Mouse (Mus musculus): ENCODE measurements around the gene Uba1. TPM values are rescaled to one million over a fixed set of nuclear protein-coding genes. Genes with fewer than 3 reads are reported as not detected.
A peak's percentile ranks its signal among the peaks of the same experiment; 100 is the strongest.

Uba1 gene
- total RNA-seq (2015) = 158 and 174 TPM in 2 replicates
- total RNA-seq (2017) = 151 and 156 TPM in 2 replicates

DNA sequence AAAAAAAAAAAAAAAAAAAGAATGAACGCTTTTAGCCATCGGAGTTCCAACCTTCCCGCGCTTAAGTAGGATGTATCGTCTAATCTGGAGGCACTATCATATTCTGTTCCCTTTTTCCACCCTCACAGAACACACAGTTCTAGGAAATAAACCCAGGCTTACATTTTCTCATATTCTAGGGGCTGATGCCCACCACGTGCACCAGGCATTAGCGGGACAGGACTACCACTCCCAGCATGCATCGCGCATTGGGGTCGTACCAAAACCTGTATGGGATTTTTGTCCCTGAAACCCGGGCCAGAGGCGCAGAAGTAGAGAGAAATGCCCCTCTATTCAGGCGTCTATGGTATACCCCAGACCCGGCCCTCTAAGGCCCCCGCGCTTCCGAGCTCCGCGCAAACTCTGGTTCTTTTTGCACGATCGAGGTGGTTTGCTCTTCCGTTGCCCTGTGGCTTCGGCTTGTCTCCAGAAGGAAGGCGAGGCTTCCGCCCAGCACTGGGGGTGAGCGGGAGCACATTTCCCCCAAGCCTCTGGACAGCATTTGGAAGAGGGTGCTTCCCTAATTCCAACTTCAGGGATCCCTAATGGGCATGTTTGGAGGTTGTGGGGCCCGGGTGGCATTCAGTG lies at the start of gene Uba1:
Gene Uba1 (plus strand): TSS at position 301 of the 627 bp plus-strand sequence.
- peak; percentile 84 for ATAC-seq (replicated peaks; ENCODE audit: poor library complexity)

DNA sequence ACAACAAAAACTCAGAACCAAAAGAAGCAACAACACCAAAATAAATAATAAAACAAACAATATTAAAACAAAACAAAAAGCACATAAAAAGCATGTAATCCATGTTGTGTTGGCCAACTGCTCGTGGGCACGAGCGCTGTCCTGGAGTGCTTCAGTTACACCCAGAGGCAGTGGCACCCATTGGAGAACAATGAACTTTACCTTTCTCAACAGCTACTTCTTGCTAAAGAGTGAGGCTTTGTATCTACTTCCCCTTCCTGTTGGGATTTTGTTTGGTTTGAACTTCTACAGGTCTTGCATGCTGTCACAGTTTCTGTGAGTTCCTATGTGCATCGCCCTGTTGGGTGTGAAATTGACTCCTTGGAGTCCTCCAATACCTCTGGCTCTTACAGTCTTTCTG lies 49.6 kb upstream of the Uba1 start:
- peak; percentile 58 for ATAC-seq (replicated peaks; ENCODE audit: poor library complexity)

DNA sequence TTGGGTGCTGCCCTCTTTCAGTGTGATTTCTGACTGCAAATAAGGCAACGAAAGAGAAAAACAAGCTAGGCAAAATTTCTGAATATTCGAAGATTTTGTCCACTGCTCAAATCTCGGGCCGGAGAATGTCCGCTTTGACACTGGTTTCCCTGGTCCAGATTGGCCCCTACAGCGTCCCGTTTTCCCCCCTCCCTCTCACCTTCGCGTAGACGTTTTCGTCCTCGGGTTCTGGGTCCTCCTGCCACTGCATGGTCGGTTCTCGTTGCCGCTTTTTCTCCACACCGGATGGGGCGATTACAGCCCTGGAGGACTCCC lies 41.3 kb upstream of the Uba1 start:
- peak; percentile 26 for ATAC-seq (replicated peaks; ENCODE audit: poor library complexity)

DNA sequence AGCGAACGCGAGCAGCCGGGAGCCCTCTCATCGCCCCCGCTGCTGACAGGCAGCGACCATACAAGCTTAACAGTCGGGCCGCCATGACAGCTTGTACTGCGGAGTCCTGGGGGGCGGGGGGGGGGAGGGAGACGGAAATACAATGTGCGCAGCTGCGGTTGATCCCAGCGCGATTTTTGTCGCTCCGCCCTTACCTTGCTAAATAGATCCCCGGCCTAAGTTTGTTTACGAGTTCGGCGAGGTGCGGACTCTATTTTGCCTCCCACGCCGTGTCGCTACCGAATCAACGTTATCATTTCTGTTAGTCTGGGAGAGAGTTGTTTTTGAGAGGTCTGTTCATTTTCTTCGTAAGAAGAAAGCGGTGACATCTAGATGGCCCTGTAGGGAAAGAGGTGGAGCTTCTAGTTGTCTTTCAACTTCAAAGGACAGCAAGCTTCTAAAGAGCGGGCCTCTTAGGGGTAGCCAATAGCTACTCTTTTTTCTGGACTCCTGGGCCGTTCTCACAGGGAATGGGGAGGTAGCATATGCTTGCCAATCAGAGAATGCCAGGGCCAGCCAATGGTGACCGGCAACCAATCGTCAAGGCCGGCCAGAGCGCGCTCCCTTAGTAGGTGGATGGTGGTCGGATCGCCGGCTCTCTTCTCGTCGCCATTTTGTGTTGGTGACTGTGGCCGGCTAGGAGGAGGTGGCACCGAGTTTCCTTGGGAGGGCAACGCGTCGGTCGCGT lies 40.8 kb upstream of the Uba1 start, which contains the start of the genes Rbm10 and Ndufb11:
Gene Rbm10 (plus strand): TSS at position 328 of the 727 bp plus-strand sequence.
Gene Ndufb11 (minus strand): TSS at position 444 of the 727 bp plus-strand sequence.
- peak; percentile 94 for ATAC-seq (replicated peaks; ENCODE audit: poor library complexity)

- ATAC-seq (replicated peaks; ENCODE audit: poor library complexity) = peak; percentile 16; the same call in 1 of the 2 replicates
Observed at GRCm38 (mm10) chrX:20617903-20618399, 40.2 kb upstream of the Uba1 start.

- no peak for ATAC-seq (replicated peaks; ENCODE audit: poor library complexity)
Observed at GRCm38 (mm10) chrX:20638141-20638540, 20.0 kb upstream of the Uba1 start.

GRCm38 (mm10) chrX:20644780-20645179 lies 13.3 kb upstream of the Uba1 start:
- ATAC-seq (replicated peaks; ENCODE audit: poor library complexity) = no peak

DNA sequence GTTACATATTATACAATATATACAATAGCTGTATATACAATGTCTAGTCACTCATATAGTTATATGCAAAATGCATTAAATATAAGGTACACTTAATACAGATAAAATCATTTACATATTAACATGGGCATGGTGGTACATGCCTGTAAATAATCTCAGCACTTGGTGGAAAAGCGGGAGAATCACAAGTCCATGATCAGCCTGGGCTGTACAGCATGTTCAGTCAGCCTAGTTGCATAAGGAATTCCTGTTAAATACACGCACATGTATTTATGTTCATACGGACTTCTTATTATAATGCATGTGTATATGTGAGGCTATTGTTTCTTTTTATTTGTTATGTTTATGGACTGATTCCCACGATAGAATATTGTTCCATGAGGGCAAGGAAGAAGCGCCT lies 533 bp upstream of the Uba1 start:
- no peak for ATAC-seq (replicated peaks; ENCODE audit: poor library complexity)

DNA sequence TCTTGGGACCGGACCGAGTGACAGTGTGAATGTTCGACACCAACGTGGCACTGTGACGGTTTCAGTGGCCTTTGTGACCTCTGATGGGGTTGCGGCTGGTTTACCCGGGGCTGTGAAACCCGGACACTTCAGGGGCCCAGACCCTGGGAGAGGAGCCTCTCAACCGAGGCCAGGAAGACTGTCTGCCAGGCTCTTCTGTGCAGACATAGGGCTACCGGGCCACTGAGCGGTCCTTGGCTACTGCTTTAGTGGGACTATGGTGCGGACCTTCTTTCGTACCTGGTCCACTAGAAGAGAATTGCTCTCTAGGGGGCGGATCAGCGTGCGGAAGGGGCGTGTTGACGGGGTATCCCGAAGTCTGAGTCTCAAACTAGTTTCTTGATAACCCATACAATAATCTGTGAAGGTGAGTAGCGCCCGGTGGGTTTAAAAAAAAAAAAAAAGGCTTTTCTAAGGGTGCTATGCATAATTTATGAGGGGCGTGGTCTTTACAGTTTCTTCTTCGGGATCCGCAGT lies 823 bp downstream of the Uba1 start:
- peak; percentile 10; the same call in 1 of the 2 replicates for ATAC-seq (replicated peaks; ENCODE audit: poor library complexity)

GRCm38 (mm10) chrX:20662317-20662715 lies 4.2 kb downstream of the Uba1 start:
- ATAC-seq (replicated peaks; ENCODE audit: poor library complexity) = no peak

DNA sequence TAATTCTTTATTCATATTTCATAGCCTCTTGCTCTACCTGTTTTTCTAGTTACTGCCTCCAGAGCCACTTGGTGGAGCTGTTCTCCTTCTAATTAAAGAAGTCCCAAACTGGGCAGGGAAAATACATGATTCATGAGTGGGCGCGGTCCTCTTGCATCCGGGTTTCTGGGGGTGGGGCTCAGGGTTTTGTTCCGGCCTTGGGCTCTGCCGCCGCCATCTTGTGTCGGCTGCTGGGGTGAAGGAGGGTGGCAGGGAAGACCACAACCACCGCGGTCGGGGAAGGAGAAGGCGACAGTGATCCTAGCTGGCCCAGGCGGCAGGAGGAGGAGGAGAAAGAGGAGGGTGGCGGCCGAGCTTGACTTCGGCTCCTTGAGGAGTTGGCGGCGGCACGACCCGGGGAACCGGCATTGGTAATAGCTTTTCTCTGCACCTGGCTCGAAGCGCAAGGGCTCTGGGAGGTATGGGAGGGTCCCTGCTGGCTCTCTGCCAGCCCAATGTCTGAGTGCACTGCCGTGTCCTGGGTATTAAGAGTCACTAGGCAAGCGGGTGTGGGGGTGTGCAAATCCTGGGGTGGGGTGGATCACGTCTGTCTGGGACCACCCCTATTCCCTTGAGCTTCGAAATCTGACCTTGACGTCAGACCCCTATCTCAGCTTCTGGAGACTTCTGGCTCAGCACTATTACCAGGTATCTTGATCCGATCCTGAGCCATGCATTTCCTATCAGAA lies 4.8 kb downstream of the Uba1 start:
- peak; percentile 70 for ATAC-seq (replicated peaks; ENCODE audit: poor library complexity)

GRCm38 (mm10) chrX:20663444-20663790 lies 5.3 kb downstream of the Uba1 start:
- no peak for ATAC-seq (replicated peaks; ENCODE audit: poor library complexity)

GRCm38 (mm10) chrX:20687519-20688067 lies 29.5 kb downstream of the Uba1 start, which contains the start of gene Cdk16:
Gene Cdk16 (plus strand): TSS chrX:20687954.
- peak; percentile 85 for ATAC-seq (replicated peaks; ENCODE audit: poor library complexity)

- ATAC-seq (replicated peaks; ENCODE audit: poor library complexity) = peak; percentile 72
Observed at GRCm38 (mm10) chrX:20688068-20688547, 30.0 kb downstream of the Uba1 start.

GRCm38 (mm10) chrX:20688615-20689014 lies 30.5 kb downstream of the Uba1 start:
- peak; percentile 23 for ATAC-seq (replicated peaks; ENCODE audit: poor library complexity)

- no peak for ATAC-seq (replicated peaks; ENCODE audit: poor library complexity)
Observed at GRCm38 (mm10) chrX:20691566-20691965, 33.4 kb downstream of the Uba1 start.

DNA sequence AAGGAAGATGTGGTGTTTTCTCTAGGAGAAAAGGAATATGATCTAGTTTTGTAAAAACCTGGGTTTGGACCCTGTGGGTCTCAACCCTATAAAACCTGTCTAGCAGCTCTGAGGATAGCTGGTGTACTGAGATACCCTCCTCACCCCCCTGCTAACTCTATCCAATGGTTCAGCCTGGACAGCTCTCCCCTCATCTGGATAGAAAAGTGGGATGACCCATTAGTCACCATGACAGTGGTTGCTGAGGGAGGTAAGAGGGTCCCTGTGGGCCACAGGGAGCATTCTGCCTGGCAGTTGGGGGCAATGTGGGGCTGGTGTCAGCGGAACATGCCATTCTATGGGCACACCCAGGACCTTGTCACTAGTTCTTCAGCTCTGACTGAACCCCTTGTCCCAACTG lies 34.5 kb downstream of the Uba1 start:
- no peak for ATAC-seq (replicated peaks; ENCODE audit: poor library complexity)

DNA sequence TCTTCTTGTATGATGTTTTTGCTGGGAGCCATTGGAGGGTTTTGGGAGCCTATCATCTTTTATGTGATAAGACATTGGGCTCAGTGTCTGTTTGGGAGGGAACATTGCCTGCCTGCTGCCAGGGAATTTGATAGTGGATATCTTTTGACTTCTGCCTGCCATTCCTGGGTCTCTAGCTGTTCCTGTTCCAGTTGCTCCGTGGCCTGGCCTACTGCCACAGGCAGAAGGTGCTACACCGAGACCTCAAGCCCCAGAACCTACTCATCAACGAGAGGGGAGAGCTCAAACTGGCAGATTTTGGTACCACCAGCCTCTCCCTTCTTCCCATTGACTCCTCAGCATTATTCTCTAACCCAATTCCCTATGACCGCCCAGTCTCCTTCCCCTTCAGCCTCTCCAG lies 37.7 kb downstream of the Uba1 start:
- no peak for ATAC-seq (replicated peaks; ENCODE audit: poor library complexity)

DNA sequence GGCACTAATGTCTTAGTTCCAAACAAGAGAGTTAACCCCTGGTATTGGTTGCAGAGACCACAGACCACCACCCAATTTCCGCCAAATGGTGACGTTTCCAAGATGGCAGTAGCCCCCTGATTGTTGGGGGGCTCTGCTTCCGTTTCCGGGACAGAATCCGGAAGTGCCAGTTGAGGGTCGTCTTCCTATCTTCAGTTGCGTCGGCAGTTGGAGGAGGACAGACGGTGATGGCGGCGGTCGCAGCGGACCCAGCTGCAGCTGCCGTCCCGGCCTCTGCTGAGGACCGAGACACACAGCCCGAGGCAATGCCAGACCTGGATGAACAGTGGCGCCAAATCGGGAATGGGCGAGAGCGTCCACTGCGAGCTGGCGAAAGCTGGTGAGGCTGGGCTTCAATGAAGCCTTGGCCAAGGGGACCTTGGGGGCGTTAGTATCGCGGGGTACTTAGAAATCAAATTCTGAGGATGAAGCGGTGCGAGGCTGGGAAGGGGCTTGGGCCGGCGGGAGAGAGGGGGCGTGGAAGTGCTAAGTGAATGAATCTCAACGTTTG lies 45.7 kb downstream of the Uba1 start, which contains the start of gene Usp11:
Gene Usp11 (plus strand): TSS at position 166 of the 550 bp plus-strand sequence.
- peak; percentile 35 for ATAC-seq (replicated peaks; ENCODE audit: poor library complexity)

DNA sequence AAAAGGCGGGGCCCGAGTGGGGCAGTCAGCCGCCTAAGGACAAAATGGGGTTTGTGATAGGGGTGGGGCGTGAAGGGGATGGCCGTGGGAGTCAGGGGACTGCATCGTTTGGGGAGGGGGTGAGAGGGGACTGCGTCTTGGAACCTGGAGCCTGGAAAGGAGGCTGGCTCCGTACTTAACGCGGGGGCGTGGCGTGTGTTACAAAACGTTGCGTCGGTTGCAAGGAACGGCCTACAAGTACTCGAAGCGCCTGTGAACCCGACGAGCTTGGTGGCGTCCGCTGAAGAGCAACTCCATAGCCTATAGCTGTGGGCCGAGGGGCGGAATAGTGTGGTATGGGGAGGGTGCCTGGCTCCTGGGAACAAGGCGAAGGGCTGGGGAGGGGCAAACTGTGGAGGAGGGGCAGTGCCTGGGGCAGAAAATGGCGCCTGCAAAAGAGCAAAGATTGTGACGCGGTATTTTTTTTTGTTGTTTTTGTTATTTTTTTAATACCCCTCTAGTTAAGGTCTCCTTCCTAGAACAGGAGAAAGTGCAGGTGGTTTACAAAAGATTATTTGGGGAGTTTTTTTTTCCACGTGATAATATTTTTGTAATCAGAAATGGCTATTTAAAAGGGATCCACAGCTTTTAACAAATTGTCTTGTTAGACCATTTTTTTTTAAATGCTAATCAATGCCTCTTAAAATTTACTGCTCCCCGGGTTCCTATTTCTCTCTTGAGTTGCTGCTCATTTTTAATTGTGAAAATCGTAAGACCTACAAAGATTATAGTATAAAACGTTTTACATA lies 46.4 kb downstream of the Uba1 start:
- ATAC-seq (replicated peaks; ENCODE audit: poor library complexity) = peak; percentile 93
